Mouse (Mus musculus): Measurements from ENCODE around the gene Rps16. TPM values are rescaled to one million over a fixed set of nuclear protein-coding genes. Genes with fewer than 3 reads are reported as not detected.
A peak's percentile ranks its signal among the peaks of the same experiment; 100 is the strongest.

The Rps16 gene
- total RNA-seq, 1 experiment, result 1,678 TPM

DNA sequence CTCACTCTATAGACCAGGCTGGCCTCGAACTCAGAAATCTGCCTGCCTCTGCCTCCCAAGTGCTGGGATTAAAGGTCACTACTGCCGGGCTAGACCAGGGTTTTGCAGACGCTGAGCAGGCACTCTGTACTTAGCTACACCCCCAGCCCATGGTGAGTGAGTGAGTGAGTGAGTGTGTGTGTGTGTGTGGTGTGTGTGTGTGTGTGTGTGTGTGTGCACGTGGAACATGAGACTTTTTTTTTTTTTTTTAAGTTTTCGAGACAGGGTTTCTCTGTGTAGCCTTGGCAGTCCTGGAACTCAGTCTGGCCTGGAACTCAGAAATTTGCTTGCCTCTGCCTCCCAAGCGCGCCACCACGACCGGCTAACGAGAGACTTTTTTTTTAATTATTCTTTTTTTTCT lies 24.2 kb downstream of the Rps16 start:
- Histone ChIP-seq H3K27ac (ENCODE audit: insufficient read depth, low read depth, low read length, poor library complexity, severe bottlenecking) (no peak overlapping the region; the same call in 1 of the 2 replicates), H3K36me3 (ENCODE audit: control insufficient read depth, insufficient read depth, low read length, poor library complexity, severe bottlenecking) (peaks cover 13% of the 10 kb centered on the region), H3K9ac (ENCODE audit: insufficient read depth, low read depth, low read length, poor library complexity, severe bottlenecking) (no peak overlapping the region), H3K9me3 (ENCODE audit: control insufficient read depth, insufficient read depth, low read depth, low read length) (no peaks in the 10 kb centered on the region), H3K4me3 (ENCODE audit: insufficient read depth in 1 of 2, low read depth in 1 of 2, low read length in 2 of 2, poor library complexity in 1 of 2, severe bottlenecking in 1 of 2) (no peak overlapping the region; a peak in 1 of 4 replicates), H3K4me1 (ENCODE audit: control insufficient read depth in 2 of 2, insufficient read depth in 2 of 2, low read length in 2 of 2, poor library complexity in 1 of 2) (peaks cover 0 to 13% of the 10 kb centered on the region in 2 experiments; a peak in 2 of 4 replicates)
- no peak for DNase-seq (ENCODE audit: low read depth, low spot score)
- in situ Hi-C loops (cut with MboI; ENCODE audit: low sequenced_read_pairs in 2 of 2, unreplicated experiment in 2 of 2), result no loop called here
- TF ChIP-seq ZC3H11A (IDR thresholded peaks at IDR 0.05; ENCODE audit: borderline replicate concordance, low read depth, low read length) (no peak), MAFK (IDR thresholded peaks at IDR 0.05; ENCODE audit: insufficient read depth, low read depth, low read length) (no peak), HCFC1 (IDR thresholded peaks at IDR 0.05; ENCODE audit: borderline replicate concordance, insufficient read depth, low read length) (no peak), CHD2 (IDR thresholded peaks at IDR 0.05; ENCODE audit: low read depth, low read length) (no peak), ZNF384 (IDR thresholded peaks at IDR 0.05; ENCODE audit: low read depth, low read length) (no peak)

DNA sequence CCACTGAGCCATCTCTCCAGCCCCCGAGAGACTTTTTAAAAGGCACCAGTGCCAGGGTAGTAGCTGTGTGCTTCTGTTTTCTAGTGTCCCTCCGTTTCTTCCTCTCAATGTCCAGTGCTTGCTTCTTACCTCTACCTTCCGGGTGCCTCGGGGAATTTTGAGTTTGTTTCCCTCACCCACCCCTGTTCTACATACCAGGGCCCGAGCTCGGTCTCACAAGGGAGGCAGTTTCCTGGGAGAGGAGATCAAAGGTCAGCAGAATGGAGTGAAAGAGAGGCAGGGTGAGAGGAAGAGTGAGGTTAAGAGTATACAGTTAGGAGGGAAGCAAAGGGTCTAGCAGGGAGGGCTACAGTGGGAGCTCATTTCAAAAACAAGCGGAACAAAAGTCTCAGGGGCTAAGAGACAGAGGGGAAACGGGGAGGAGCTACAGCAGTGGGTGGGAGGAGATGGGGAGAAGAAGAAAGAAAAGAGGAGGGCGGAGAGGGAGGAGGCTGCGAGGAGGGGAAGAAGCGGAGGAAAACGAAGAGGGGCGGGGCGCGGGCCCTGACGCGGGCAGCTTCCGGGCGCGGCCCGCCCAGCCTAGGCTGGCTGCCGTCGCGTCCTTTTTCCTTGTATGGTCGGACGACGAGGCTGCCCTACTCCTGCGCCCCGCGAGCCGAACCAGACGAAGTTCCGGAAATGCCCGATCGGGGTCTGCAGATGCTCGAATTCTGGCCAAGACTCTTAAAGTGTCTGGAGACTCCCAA lies 24.9 kb downstream of the Rps16 start:
- in situ Hi-C loops (cut with MboI; ENCODE audit: low sequenced_read_pairs in 2 of 2, unreplicated experiment in 2 of 2), result no loop called here
- peak; percentile 95 for DNase-seq (ENCODE audit: low read depth, low spot score)
- H3K36me3 ChIP-seq (ENCODE audit: control insufficient read depth, insufficient read depth, low read length, poor library complexity, severe bottlenecking), result peaks cover 10% of the 10 kb centered on the region
- H3K27ac ChIP-seq (ENCODE audit: insufficient read depth, low read depth, low read length, poor library complexity, severe bottlenecking), result peak overlapping the region; percentile 91
- TF ChIP-seq ZNF384 (IDR thresholded peaks at IDR 0.05; ENCODE audit: low read depth, low read length) (no peak), CHD2 (IDR thresholded peaks at IDR 0.05; ENCODE audit: low read depth, low read length) (no peak), HCFC1 (IDR thresholded peaks at IDR 0.05; ENCODE audit: borderline replicate concordance, insufficient read depth, low read length) (no peak), ZC3H11A (IDR thresholded peaks at IDR 0.05; ENCODE audit: borderline replicate concordance, low read depth, low read length) (no peak), MAFK (IDR thresholded peaks at IDR 0.05; ENCODE audit: insufficient read depth, low read depth, low read length) (no peak)
- peak overlapping the region; percentile 81 for H3K9ac ChIP-seq (ENCODE audit: insufficient read depth, low read depth, low read length, poor library complexity, severe bottlenecking)
- H3K4me1 ChIP-seq (ENCODE audit: control insufficient read depth in 2 of 2, insufficient read depth in 2 of 2, low read length in 2 of 2, poor library complexity in 1 of 2), result peaks cover 0 to 14% of the 10 kb centered on the region in 2 experiments; a peak in 2 of 4 replicates
- no peaks in the 10 kb centered on the region for H3K9me3 ChIP-seq (ENCODE audit: control insufficient read depth, insufficient read depth, low read depth, low read length)
- peak overlapping the region; percentile 59 to 87 for H3K4me3 ChIP-seq (ENCODE audit: insufficient read depth in 1 of 2, low read depth in 1 of 2, low read length in 2 of 2, poor library complexity in 1 of 2, severe bottlenecking in 1 of 2)

DNA sequence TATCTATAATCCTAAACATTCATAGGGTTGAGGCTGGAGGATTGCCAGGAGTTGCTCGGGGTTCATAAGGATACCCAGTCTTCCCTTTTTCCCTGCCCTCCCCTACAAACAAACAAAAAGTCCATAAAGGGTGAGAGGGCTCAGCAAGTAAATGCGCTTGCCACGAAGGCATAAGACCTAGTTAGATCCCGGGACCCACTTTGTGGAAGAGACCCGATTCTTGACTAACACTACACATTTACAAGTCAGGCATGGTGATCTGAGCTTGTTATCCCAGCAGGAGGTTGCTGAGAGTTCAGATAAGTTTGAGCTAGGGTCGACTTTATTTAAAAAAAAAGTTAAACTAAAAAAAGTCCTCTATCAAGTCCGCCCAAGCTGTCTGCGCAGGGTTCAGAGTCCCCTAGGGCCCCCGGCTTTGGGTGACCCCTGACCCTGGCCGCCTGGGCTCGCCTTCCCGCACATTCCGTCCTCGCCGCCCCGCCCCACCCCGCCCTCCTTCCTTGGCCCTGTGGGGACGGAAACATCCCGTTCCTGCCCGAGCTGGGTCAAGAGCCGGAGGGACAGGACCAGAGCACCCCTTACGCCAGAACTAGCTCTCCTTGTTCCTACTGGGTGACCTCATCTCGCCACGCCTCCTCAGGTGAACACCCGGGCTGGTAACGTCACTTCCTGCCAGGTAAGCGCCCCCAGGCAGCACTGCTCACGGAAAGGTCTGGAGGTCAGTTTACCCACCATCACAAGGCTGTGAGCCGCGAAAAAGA lies 25.7 kb downstream of the Rps16 start:
- H3K4me1 ChIP-seq (ENCODE audit: control insufficient read depth in 2 of 2, insufficient read depth in 2 of 2, low read length in 2 of 2, poor library complexity in 1 of 2), result peaks cover 5 to 13% of the 10 kb centered on the region in 2 experiments; a peak in 2 of 4 replicates
- TF ChIP-seq HCFC1 (IDR thresholded peaks at IDR 0.05; ENCODE audit: borderline replicate concordance, insufficient read depth, low read length), result 0 out of 2 replicates have a peak, but pooled peaks have one; percentile 11
- TF ChIP-seq MAFK (IDR thresholded peaks at IDR 0.05; ENCODE audit: insufficient read depth, low read depth, low read length), result no peak
- 0 out of 2 replicates have a peak, but pooled peaks have one; percentile 12 for TF ChIP-seq CHD2 (IDR thresholded peaks at IDR 0.05; ENCODE audit: low read depth, low read length)
- TF ChIP-seq ZNF384 (IDR thresholded peaks at IDR 0.05; ENCODE audit: low read depth, low read length), result no peak
- no peak for TF ChIP-seq ZC3H11A (IDR thresholded peaks at IDR 0.05; ENCODE audit: borderline replicate concordance, low read depth, low read length)
- H3K27ac ChIP-seq (ENCODE audit: insufficient read depth, low read depth, low read length, poor library complexity, severe bottlenecking), result peak overlapping the region; percentile 91
- in situ Hi-C loops (cut with MboI; ENCODE audit: low sequenced_read_pairs in 2 of 2, unreplicated experiment in 2 of 2), result no loop called here
- peaks cover 10% of the 10 kb centered on the region for H3K36me3 ChIP-seq (ENCODE audit: control insufficient read depth, insufficient read depth, low read length, poor library complexity, severe bottlenecking)
- H3K9ac ChIP-seq (ENCODE audit: insufficient read depth, low read depth, low read length, poor library complexity, severe bottlenecking), result peak overlapping the region; percentile 81
- peak overlapping the region; percentile 59 to 87 for H3K4me3 ChIP-seq (ENCODE audit: insufficient read depth in 1 of 2, low read depth in 1 of 2, low read length in 2 of 2, poor library complexity in 1 of 2, severe bottlenecking in 1 of 2)
- H3K9me3 ChIP-seq (ENCODE audit: control insufficient read depth, insufficient read depth, low read depth, low read length), result no peaks in the 10 kb centered on the region
- no peak for DNase-seq (ENCODE audit: low read depth, low spot score)

DNA sequence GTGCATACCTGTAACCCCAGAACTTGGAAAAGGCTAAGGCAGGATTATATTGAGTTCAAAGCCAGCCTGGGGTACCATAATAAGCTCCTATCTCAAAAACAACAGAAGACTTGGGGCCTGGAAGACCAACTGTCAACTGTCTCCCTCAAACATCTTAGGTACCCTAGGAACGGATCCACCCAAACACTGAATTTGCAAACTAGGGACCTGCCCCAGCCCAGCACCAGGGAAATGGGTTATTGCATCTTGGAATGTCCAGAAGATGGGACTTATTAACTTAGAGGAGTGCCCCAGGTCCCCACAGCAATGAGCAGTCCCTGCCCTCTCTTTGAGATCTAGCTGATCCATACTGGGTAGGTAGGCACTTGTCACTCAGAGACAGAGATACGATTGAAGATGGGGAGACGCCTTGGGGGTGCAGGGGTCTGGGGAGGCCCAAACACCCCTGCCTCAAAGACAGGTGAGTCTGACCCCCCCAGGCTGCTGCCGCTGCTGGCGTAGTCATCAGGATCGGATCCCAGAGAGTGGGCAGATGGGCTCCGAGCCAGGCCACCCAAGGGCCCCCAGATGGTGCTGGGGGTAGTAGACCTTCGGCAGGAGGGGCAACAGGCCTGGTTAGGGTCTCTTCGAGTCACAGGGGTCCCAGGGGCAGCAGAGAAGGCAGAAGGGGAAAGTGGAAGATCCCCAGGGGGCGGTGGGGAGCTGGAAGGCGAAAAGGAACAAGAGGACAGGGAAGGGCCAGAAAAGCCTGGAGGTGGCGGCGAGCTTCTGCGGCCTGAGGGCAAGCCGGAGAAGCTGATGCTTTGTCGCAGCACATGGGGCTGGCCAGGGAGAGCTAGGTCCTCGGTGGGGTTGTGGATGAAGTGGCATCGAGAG lies 27.0 kb downstream of the Rps16 start:
- Histone ChIP-seq H3K9me3 (ENCODE audit: control insufficient read depth, insufficient read depth, low read depth, low read length) (no peaks in the 10 kb centered on the region), H3K27ac (ENCODE audit: insufficient read depth, low read depth, low read length, poor library complexity, severe bottlenecking) (peak overlapping the region; percentile 17; the same call in 1 of the 2 replicates), H3K36me3 (ENCODE audit: control insufficient read depth, insufficient read depth, low read length, poor library complexity, severe bottlenecking) (peaks cover 10% of the 10 kb centered on the region), H3K4me3 (ENCODE audit: insufficient read depth in 1 of 2, low read depth in 1 of 2, low read length in 2 of 2, poor library complexity in 1 of 2, severe bottlenecking in 1 of 2) (peak overlapping the region; percentile 76 to 87), H3K9ac (ENCODE audit: insufficient read depth, low read depth, low read length, poor library complexity, severe bottlenecking) (peak overlapping the region; percentile 85), H3K4me1 (ENCODE audit: control insufficient read depth in 2 of 2, insufficient read depth in 2 of 2, low read length in 2 of 2, poor library complexity in 1 of 2) (peaks cover 10 to 20% of the 10 kb centered on the region in 2 experiments; a peak in 2 of 4 replicates)
- no peak for DNase-seq (ENCODE audit: low read depth, low spot score)
- TF ChIP-seq HCFC1 (IDR thresholded peaks at IDR 0.05; ENCODE audit: borderline replicate concordance, insufficient read depth, low read length), result no peak
- no peak for TF ChIP-seq CHD2 (IDR thresholded peaks at IDR 0.05; ENCODE audit: low read depth, low read length)
- no peak for TF ChIP-seq ZC3H11A (IDR thresholded peaks at IDR 0.05; ENCODE audit: borderline replicate concordance, low read depth, low read length)
- no peak for TF ChIP-seq ZNF384 (IDR thresholded peaks at IDR 0.05; ENCODE audit: low read depth, low read length)
- no peak for TF ChIP-seq MAFK (IDR thresholded peaks at IDR 0.05; ENCODE audit: insufficient read depth, low read depth, low read length)
- in situ Hi-C loops (cut with MboI; ENCODE audit: low sequenced_read_pairs in 2 of 2, unreplicated experiment in 2 of 2), result no loop called here
